Mouse (Mus musculus): ENCODE data around the gene Corin.
A peak's percentile ranks its signal among the peaks of the same experiment; 100 is the strongest.

DNA sequence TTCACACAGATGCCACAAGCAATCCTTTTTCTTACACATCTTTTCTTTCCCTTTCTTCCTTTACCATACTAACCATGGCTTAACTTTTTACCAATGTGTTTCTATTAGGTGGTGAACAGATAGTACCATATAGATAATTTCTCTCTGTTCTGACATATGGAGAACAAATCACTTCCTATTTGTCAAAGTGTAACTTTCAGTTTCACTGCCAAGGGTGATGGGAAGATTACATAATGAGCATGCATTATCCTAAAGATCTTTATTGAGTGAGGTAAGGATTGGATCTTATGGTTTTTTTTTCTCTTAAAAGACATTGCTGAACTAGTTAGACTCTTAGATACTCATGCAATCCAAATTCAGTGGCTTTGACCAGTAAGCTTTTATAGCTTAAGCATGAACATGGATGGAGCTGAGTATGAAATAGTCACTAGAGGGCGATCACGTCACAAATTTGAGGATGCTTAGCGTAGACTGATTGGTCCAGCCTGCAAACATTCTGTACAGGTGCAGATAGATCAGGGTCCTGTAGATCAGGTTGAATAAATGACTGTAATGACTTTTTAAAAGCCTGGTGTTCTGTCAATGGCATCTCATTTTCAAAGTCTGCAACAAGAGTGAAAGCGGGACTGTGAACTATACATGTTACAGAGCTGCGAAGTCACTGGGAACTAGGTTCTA lies 154.1 kb downstream of the Corin start:
- TF ChIP-seq MAFK (IDR thresholded peaks at IDR 0.05; ENCODE audit: insufficient read depth, low read depth, low read length): no peak
- TF ChIP-seq ZNF384 (IDR thresholded peaks at IDR 0.05; ENCODE audit: low read depth, low read length): no peak
- TF ChIP-seq ZC3H11A (IDR thresholded peaks at IDR 0.05; ENCODE audit: borderline replicate concordance, low read depth, low read length): peak; percentile 94
- no peak for TF ChIP-seq HCFC1 (IDR thresholded peaks at IDR 0.05; ENCODE audit: borderline replicate concordance, insufficient read depth, low read length)
